In the genomic region with DNA sequence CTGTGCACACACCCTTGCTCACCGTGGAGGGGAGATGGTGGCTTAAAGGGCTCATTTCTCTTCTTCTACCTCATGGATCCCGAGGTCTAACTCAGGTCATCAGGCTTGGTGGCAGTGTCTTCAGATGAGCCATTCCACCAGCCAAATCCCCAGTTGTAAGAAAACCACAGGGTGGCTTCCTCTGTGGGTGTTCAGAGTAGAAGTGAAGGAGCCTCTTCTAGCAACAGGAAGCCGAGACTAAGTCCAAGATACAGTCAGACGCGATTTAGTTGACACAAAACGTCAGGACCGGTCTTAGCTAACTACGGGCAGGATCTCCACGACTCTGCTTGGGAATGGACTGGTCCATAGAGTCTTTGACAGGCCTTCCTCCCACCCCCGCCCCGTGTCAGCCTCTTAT, we compare ENCODE assay signal across 36 mouse cellular contexts. TPM values are rescaled to one million over a fixed set of nuclear protein-coding genes. Genes with fewer than 3 reads are reported as not detected.
DNase-seq lines count a peak whose midpoint lies in the region; ATAC-seq lines count a peak whose summit lies in the region.
"Had no signal": no experiment of that assay in that cellular context is flagged by ENCODE, and none has a peak within 500 bp of the region (broad histone marks: within the 10 kb centered on the region; RNA-seq: fewer than 3 reads in every experiment).

No protein-coding gene starts in this region.

- 83% methylated on average over 11 of the region's 11 CpGs for WGBS in midbrain, embryonic 11.5 days
- WGBS in midbrain, embryonic 10.5 days = 79% methylated on average over 11 of the region's 11 CpGs

- H3K27ac ChIP-seq in midbrain, embryonic 11.5 days (ENCODE audit: low read depth, low read length) = no peak overlapping the region
- H3K27ac ChIP-seq in midbrain, embryonic 10.5 days (replicated peaks) = no peak overlapping the region
- H3K27ac ChIP-seq: embryonic facial prominence, embryonic 12.5 days; gastrocnemius, adult 2 months; heart, adult 2 months; heart, embryonic 13.5 days; intestine, embryonic 15.5 days; kidney, postnatal 0 days; neural tube, embryonic 15.5 days had no signal

- H3K27me3 ChIP-seq in midbrain, embryonic 11.5 days (ENCODE audit: control insufficient read depth, insufficient read depth, low read length) = no peaks in the 10 kb centered on the region
- H3K27me3 ChIP-seq in midbrain, embryonic 10.5 days (ENCODE audit: low read depth, poor library complexity, severe bottlenecking) = no peaks in the 10 kb centered on the region
- peaks cover 15% of the 10 kb centered on the region for H3K27me3 ChIP-seq in megakaryocyte, embryonic 14.5 days (replicated peaks)
- H3K27me3 ChIP-seq: intestine, embryonic 15.5 days; liver, embryonic 13.5 days; Patski had no signal

- no peak overlapping the region for H3K4me3 ChIP-seq in midbrain, embryonic 11.5 days (ENCODE audit: low read depth, low read length)
- H3K4me3 ChIP-seq in midbrain, embryonic 10.5 days = no peak overlapping the region
- H3K4me3 ChIP-seq in megakaryocyte, embryonic 14.5 days (replicated peaks) = peak overlapping the region; percentile 33
- H3K4me3 ChIP-seq: embryonic facial prominence, embryonic 12.5 days; gastrocnemius, adult 2 months; heart, adult 2 months; heart, embryonic 13.5 days; intestine, embryonic 15.5 days; liver, embryonic 13.5 days; neural tube, embryonic 15.5 days had no signal

- H3K4me2 ChIP-seq in midbrain, embryonic 11.5 days = no peak overlapping the region
- H3K4me2 ChIP-seq: embryonic facial prominence, embryonic 12.5 days; heart, embryonic 13.5 days; intestine, embryonic 15.5 days; liver, embryonic 13.5 days; neural tube, embryonic 15.5 days had no signal

- no peaks in the 10 kb centered on the region for H3K4me1 ChIP-seq in midbrain, embryonic 11.5 days (ENCODE audit: control insufficient read depth, insufficient read depth, low read length)
- H3K4me1 ChIP-seq in midbrain, embryonic 10.5 days = no peaks in the 10 kb centered on the region
- H3K4me1 ChIP-seq in megakaryocyte, embryonic 14.5 days = peaks cover 29% of the 10 kb centered on the region
- H3K4me1 ChIP-seq: embryonic facial prominence, embryonic 12.5 days; heart, embryonic 13.5 days; intestine, embryonic 15.5 days; liver, embryonic 13.5 days; neural tube, embryonic 15.5 days had no signal

- no peaks in the 10 kb centered on the region for H3K9me3 ChIP-seq in midbrain, embryonic 11.5 days (ENCODE audit: control insufficient read depth, low read length)
- no peaks in the 10 kb centered on the region for H3K9me3 ChIP-seq in midbrain, embryonic 10.5 days (replicated peaks)
- peaks cover 12% of the 10 kb centered on the region for H3K9me3 ChIP-seq in megakaryocyte, embryonic 14.5 days
- H3K9me3 ChIP-seq: embryonic facial prominence, embryonic 12.5 days; G1E; heart, embryonic 13.5 days; intestine, embryonic 15.5 days; liver, embryonic 13.5 days; neural tube, embryonic 15.5 days had no signal

- peak; percentile 28 for DNase-seq in midbrain, embryonic 11.5 days (ENCODE audit: low spot score, missing footprints)
- no peak for DNase-seq in midbrain, embryonic 10.5 days (ENCODE audit: low spot score)
- DNase-seq in CD4-positive helper T cell, adult 2 months (ENCODE audit: low read depth, low spot score) = peak; percentile 30
- DNase-seq in adrenal gland, adult 18-20 months (ENCODE audit: low spot score in 2 of 2) = no peak
- DNase-seq in kidney, adult 9 months = no peak
- DNase-seq in lung, postnatal 4 days = no peak
- DNase-seq: adrenal gland, postnatal 36 days; cerebellum, adult 9-10 months; cerebellum, postnatal 36 days; embryo, embryonic 11 days; gastrocnemius, adult 2 months; gastrocnemius, postnatal 36 days; heart, adult 2 months; heart, postnatal 10 days; kidney, adult 2 months; kidney, postnatal 4 days; layer of hippocampus, postnatal 36 days; left cerebral cortex, postnatal 4 days; liver, embryonic 13.5 days; lung, adult 2 months; lung, postnatal 10 days; midbrain, embryonic 14.5 days; retina, postnatal 1 day; right cerebral cortex, postnatal 14 days had no signal

- H3K9ac ChIP-seq in midbrain, embryonic 11.5 days (ENCODE audit: low read length) = no peak overlapping the region
- H3K9ac ChIP-seq: embryonic facial prominence, embryonic 12.5 days; heart, embryonic 13.5 days; intestine, embryonic 15.5 days; liver, embryonic 13.5 days; neural tube, embryonic 15.5 days had no signal

- H3K36me3 ChIP-seq in midbrain, embryonic 11.5 days (ENCODE audit: control insufficient read depth, insufficient read depth, low read length) = no peaks in the 10 kb centered on the region
- no peaks in the 10 kb centered on the region for H3K36me3 ChIP-seq in midbrain, embryonic 10.5 days
- H3K36me3 ChIP-seq in megakaryocyte, embryonic 14.5 days (replicated peaks; ENCODE audit: low read length) = peaks cover 22% of the 10 kb centered on the region
- H3K36me3 ChIP-seq: embryonic facial prominence, embryonic 12.5 days; heart, embryonic 13.5 days; intestine, embryonic 15.5 days; liver, embryonic 13.5 days had no signal

- ATAC-seq in midbrain, embryonic 11.5 days (ENCODE audit: low FRiP score) = no peak
- peak; percentile 57 for ATAC-seq in common myeloid progenitor, adult 5-6 weeks (replicated peaks; ENCODE audit: low read depth, poor library complexity, severe bottlenecking)
- ATAC-seq: forebrain, embryonic 14.5 days; hindbrain, embryonic 16.5 days; intestine, embryonic 15.5 days; Patski had no signal

RNA-seq across cellular contexts. Expression of a gene that starts 9.8 kb away (rescaled TPM):
- 7.8 and 9.1 TPM in 2 replicates for polyA plus RNA-seq in midbrain, embryonic 11.5 days (2014; fragmentation: Nextera tagmentation; extraction: Ambion mirVana)
- polyA plus RNA-seq in midbrain, embryonic 10.5 days (2016; fragmentation: Nextera tagmentation; extraction: Ambion mirVana) = 8.3 and 9.7 TPM in 2 replicates
- total RNA-seq in common myeloid progenitor, adult 5-6 weeks (2017) = 12.5 and 17.1 TPM in 2 replicates
- 1.7 and 4.9 TPM in 2 replicates for polyA plus RNA-seq in megakaryocyte, embryonic 14.5 days (2012; ENCODE audit: insufficient read depth, low replicate concordance)
- total RNA-seq in adrenal gland, adult 18-20 months (2021) = 10 to 100 TPM; 40.6 to 43.4 TPM

RNA-seq across cellular contexts. Expression of a gene that starts 19.1 kb away (rescaled TPM):
- polyA plus RNA-seq in midbrain, embryonic 11.5 days (2014; fragmentation: Nextera tagmentation; extraction: Ambion mirVana) = 2.4 and 3.4 TPM in 2 replicates
- 4.2 and 4.6 TPM in 2 replicates for polyA plus RNA-seq in midbrain, embryonic 10.5 days (2016; fragmentation: Nextera tagmentation; extraction: Ambion mirVana)
- total RNA-seq in common myeloid progenitor, adult 5-6 weeks (2017) = not detected in 2 replicates
- 0.67 and 4.8 TPM in 2 replicates for polyA plus RNA-seq in megakaryocyte, embryonic 14.5 days (2012; ENCODE audit: insufficient read depth, low replicate concordance)
- 10 to 100 TPM; 10.7 to 11.2 TPM for total RNA-seq in adrenal gland, adult 18-20 months (2021)
- total RNA-seq: monocyte, adult 5-6 weeks had no signal

RNA-seq across cellular contexts. Expression of a gene that starts 19.1 kb away (rescaled TPM):
- 30.6 and 35.7 TPM in 2 replicates for polyA plus RNA-seq in midbrain, embryonic 11.5 days (2014; fragmentation: Nextera tagmentation; extraction: Ambion mirVana)
- polyA plus RNA-seq in midbrain, embryonic 10.5 days (2016; fragmentation: Nextera tagmentation; extraction: Ambion mirVana) = 39.0 and 39.2 TPM in 2 replicates
- 12.1 and 14.1 TPM in 2 replicates for total RNA-seq in common myeloid progenitor, adult 5-6 weeks (2017)
- 33.0 and 55.9 TPM in 2 replicates for polyA plus RNA-seq in megakaryocyte, embryonic 14.5 days (2012; ENCODE audit: insufficient read depth, low replicate concordance)
- 100 to 1,000 TPM; 280 to 531 TPM for total RNA-seq in adrenal gland, adult 18-20 months (2021)

RNA-seq across cellular contexts. Expression of a gene that starts 28.6 kb away (rescaled TPM):
- polyA plus RNA-seq in midbrain, embryonic 11.5 days (2014; fragmentation: Nextera tagmentation; extraction: Ambion mirVana) = 19.1 and 22.2 TPM in 2 replicates
- 14.7 and 22.4 TPM in 2 replicates for polyA plus RNA-seq in midbrain, embryonic 10.5 days (2016; fragmentation: Nextera tagmentation; extraction: Ambion mirVana)
- 0.09 TPM in 1 of 2 replicates, not detected in the other for total RNA-seq in common myeloid progenitor, adult 5-6 weeks (2017)
- polyA plus RNA-seq in megakaryocyte, embryonic 14.5 days (2012; ENCODE audit: insufficient read depth, low replicate concordance) = 3.1 and 6.4 TPM in 2 replicates
- 10 to 100 TPM; 19.4 to 22.3 TPM for total RNA-seq in adrenal gland, adult 18-20 months (2021)
- total RNA-seq: monocyte, adult 5-6 weeks had no signal

RNA-seq across cellular contexts. Expression of a gene that starts 47.3 kb away (rescaled TPM):
- 20.3 and 22.3 TPM in 2 replicates for polyA plus RNA-seq in midbrain, embryonic 11.5 days (2014; fragmentation: Nextera tagmentation; extraction: Ambion mirVana)
- 8.1 and 8.6 TPM in 2 replicates for polyA plus RNA-seq in midbrain, embryonic 10.5 days (2016; fragmentation: Nextera tagmentation; extraction: Ambion mirVana)
- 3.7 and 6.9 TPM in 2 replicates for total RNA-seq in common myeloid progenitor, adult 5-6 weeks (2017)
- 3.9 and 5.9 TPM in 2 replicates for polyA plus RNA-seq in megakaryocyte, embryonic 14.5 days (2012; ENCODE audit: insufficient read depth, low replicate concordance)
- total RNA-seq in adrenal gland, adult 18-20 months (2021) = 10 to 100 TPM; 12.3 to 14.2 TPM

Comparison
In these comparisons a context has a peak if more than half of its experiments do, and no peak if none do; other contexts are left out.
1. DNase-seq: peak in midbrain, embryonic 11.5 days (single experiment) and CD4-positive helper T cell, adult 2 months (single experiment); none in midbrain, embryonic 10.5 days (single experiment), adrenal gland, adult 18-20 months (0 of 2), kidney, adult 9 months (single experiment) and lung, postnatal 4 days (0 of 2).